Mouse (Mus musculus) liver, postnatal 0 days (tissue): ENCODE measurements at regions not wholly inside any gene's neighbourhood (a gene's known extent, or its start where the extent isn't known, plus 50 kb on each side); places are given as distances from the start of the nearest gene placed in this dataset.

Source experiments
- CTCF ChIP-seq: sonication (generic); IDR thresholded peaks from 2 replicates; pipeline ENCODE4 v1.5.1; 2016; ENCODE audit warnings: antibody characterized with exemption, low read depth
- EP300 ChIP-seq: IDR thresholded peaks from 2 replicates; pipeline ENCODE4 v1.6.1; 2016; ENCODE audit warnings: antibody characterized with exemption, low read depth, mild to moderate bottlenecking

- TF ChIP-seq EP300 = no peak
- TF ChIP-seq CTCF = no peak
Measured at GRCm38 (mm10) chr12:35231414-35232321, 184.7 kb downstream of the Snx13 start.
